Mouse (Mus musculus): Measurements from ENCODE around the gene Abcc12. TPM values are rescaled to one million over a fixed set of nuclear protein-coding genes. Genes with fewer than 3 reads are reported as not detected.

The Abcc12 gene
- total and polyA plus RNA-seq, 3 experiments, result 0.01 to 0.05 TPM; not detected in 1

- no peak for ATAC-seq (ENCODE audit: extremely low read depth, insufficient number of reproducible peaks, low FRiP score, poor library complexity, severe bottlenecking)
- Histone ChIP-seq H3K36me3 (replicated peaks) (no peaks in the 10 kb centered on the region), H3K9me3 (replicated peaks) (no peaks in the 10 kb centered on the region), H3K4me1 (ENCODE audit: insufficient read depth, low read depth, low read length) (peaks cover 3% of the 10 kb centered on the region; the same call in 1 of the 2 replicates), H3K4me3 (ENCODE audit: low read depth, low read length) (no peak overlapping the region), H3K27me3 (ENCODE audit: insufficient read depth, low read length) (no peaks in the 10 kb centered on the region)
- TF ChIP-seq GATA2 (IDR thresholded peaks at IDR 0.05; ENCODE audit: borderline replicate concordance, low read depth, low read length) (no peak), CTCF (IDR thresholded peaks at IDR 0.05; ENCODE audit: low read depth, low read length) (no peak), TAL1 (conservative IDR thresholded peaks at IDR 0.05; ENCODE audit: low read depth, low read length) (no peak), GATA1 (IDR thresholded peaks at IDR 0.05; ENCODE audit: borderline replicate concordance, low read length) (no peak), POLR2AphosphoS5 (IDR thresholded peaks at IDR 0.05; ENCODE audit: insufficient replicate concordance, low read depth, low read length) (no peak)
- DNase-seq (ENCODE audit: low spot score), result no peak
Observed at GRCm38 (mm10) chr8:86484244-86484643, 96.2 kb downstream of the Abcc12 start.

GRCm38 (mm10) chr8:86482116-86482515 is 98.4 kb downstream of the Abcc12 start:
- ATAC-seq (ENCODE audit: extremely low read depth, insufficient number of reproducible peaks, low FRiP score, poor library complexity, severe bottlenecking) (no peak), DNase-seq (ENCODE audit: low spot score) (no peak)
- Histone ChIP-seq H3K36me3 (replicated peaks) (no peaks in the 10 kb centered on the region), H3K4me3 (ENCODE audit: low read depth, low read length) (no peak overlapping the region), H3K27me3 (ENCODE audit: insufficient read depth, low read length) (no peaks in the 10 kb centered on the region), H3K9me3 (replicated peaks) (no peaks in the 10 kb centered on the region), H3K4me1 (ENCODE audit: insufficient read depth, low read depth, low read length) (peaks cover 3% of the 10 kb centered on the region; the same call in 1 of the 2 replicates)
- no peak for TF ChIP-seq GATA2 (IDR thresholded peaks at IDR 0.05; ENCODE audit: borderline replicate concordance, low read depth, low read length)
- no peak for TF ChIP-seq CTCF (IDR thresholded peaks at IDR 0.05; ENCODE audit: low read depth, low read length)
- no peak for TF ChIP-seq POLR2AphosphoS5 (IDR thresholded peaks at IDR 0.05; ENCODE audit: insufficient replicate concordance, low read depth, low read length)
- no peak for TF ChIP-seq TAL1 (conservative IDR thresholded peaks at IDR 0.05; ENCODE audit: low read depth, low read length)
- TF ChIP-seq GATA1 (IDR thresholded peaks at IDR 0.05; ENCODE audit: borderline replicate concordance, low read length), result no peak

- Histone ChIP-seq H3K4me3 (ENCODE audit: low read depth, low read length) (no peak overlapping the region), H3K4me1 (ENCODE audit: insufficient read depth, low read depth, low read length) (no peaks in the 10 kb centered on the region), H3K36me3 (replicated peaks) (no peaks in the 10 kb centered on the region), H3K27me3 (ENCODE audit: insufficient read depth, low read length) (no peaks in the 10 kb centered on the region), H3K9me3 (replicated peaks) (no peaks in the 10 kb centered on the region)
- ATAC-seq (ENCODE audit: extremely low read depth, insufficient number of reproducible peaks, low FRiP score, poor library complexity, severe bottlenecking) (no peak), DNase-seq (ENCODE audit: low spot score) (no peak)
- TF ChIP-seq GATA1 (IDR thresholded peaks at IDR 0.05; ENCODE audit: borderline replicate concordance, low read length) (no peak), TAL1 (conservative IDR thresholded peaks at IDR 0.05; ENCODE audit: low read depth, low read length) (no peak), POLR2AphosphoS5 (IDR thresholded peaks at IDR 0.05; ENCODE audit: insufficient replicate concordance, low read depth, low read length) (no peak), GATA2 (IDR thresholded peaks at IDR 0.05; ENCODE audit: borderline replicate concordance, low read depth, low read length) (no peak), CTCF (IDR thresholded peaks at IDR 0.05; ENCODE audit: low read depth, low read length) (no peak)
Observed at GRCm38 (mm10) chr8:86475711-86476438, 104.6 kb downstream of the Abcc12 start.

GRCm38 (mm10) chr8:86474461-86474860 is 106.0 kb downstream of the Abcc12 start:
- Histone ChIP-seq H3K4me1 (ENCODE audit: insufficient read depth, low read depth, low read length) (no peaks in the 10 kb centered on the region), H3K9me3 (replicated peaks) (no peaks in the 10 kb centered on the region), H3K27me3 (ENCODE audit: insufficient read depth, low read length) (no peaks in the 10 kb centered on the region), H3K36me3 (replicated peaks) (no peaks in the 10 kb centered on the region), H3K4me3 (ENCODE audit: low read depth, low read length) (no peak overlapping the region)
- DNase-seq (ENCODE audit: low spot score) (no peak), ATAC-seq (ENCODE audit: extremely low read depth, insufficient number of reproducible peaks, low FRiP score, poor library complexity, severe bottlenecking) (no peak)
- TF ChIP-seq GATA2 (IDR thresholded peaks at IDR 0.05; ENCODE audit: borderline replicate concordance, low read depth, low read length) (no peak), POLR2AphosphoS5 (IDR thresholded peaks at IDR 0.05; ENCODE audit: insufficient replicate concordance, low read depth, low read length) (no peak)

GRCm38 (mm10) chr8:86473121-86473520 is 107.4 kb downstream of the Abcc12 start:
- Histone ChIP-seq H3K9me3 (replicated peaks) (no peaks in the 10 kb centered on the region), H3K36me3 (replicated peaks) (no peaks in the 10 kb centered on the region), H3K4me1 (ENCODE audit: insufficient read depth, low read depth, low read length) (no peaks in the 10 kb centered on the region), H3K4me3 (ENCODE audit: low read depth, low read length) (no peak overlapping the region), H3K27me3 (ENCODE audit: insufficient read depth, low read length) (no peaks in the 10 kb centered on the region)
- TF ChIP-seq GATA2 (IDR thresholded peaks at IDR 0.05; ENCODE audit: borderline replicate concordance, low read depth, low read length), result no peak
- TF ChIP-seq CTCF (IDR thresholded peaks at IDR 0.05; ENCODE audit: low read depth, low read length), result no peak
- no peak for TF ChIP-seq POLR2AphosphoS5 (IDR thresholded peaks at IDR 0.05; ENCODE audit: insufficient replicate concordance, low read depth, low read length)
- no peak for ATAC-seq (ENCODE audit: extremely low read depth, insufficient number of reproducible peaks, low FRiP score, poor library complexity, severe bottlenecking)
- no peak for DNase-seq (ENCODE audit: low spot score)

GRCm38 (mm10) chr8:86470717-86471116 is 109.8 kb downstream of the Abcc12 start:
- Histone ChIP-seq H3K27me3 (ENCODE audit: insufficient read depth, low read length) (no peaks in the 10 kb centered on the region), H3K4me1 (ENCODE audit: insufficient read depth, low read depth, low read length) (no peaks in the 10 kb centered on the region), H3K4me3 (ENCODE audit: low read depth, low read length) (no peak overlapping the region), H3K36me3 (replicated peaks) (no peaks in the 10 kb centered on the region), H3K9me3 (replicated peaks) (no peaks in the 10 kb centered on the region)
- TF ChIP-seq GATA2 (IDR thresholded peaks at IDR 0.05; ENCODE audit: borderline replicate concordance, low read depth, low read length), result no peak
- no peak for TF ChIP-seq CTCF (IDR thresholded peaks at IDR 0.05; ENCODE audit: low read depth, low read length)
- no peak for TF ChIP-seq GATA1 (IDR thresholded peaks at IDR 0.05; ENCODE audit: borderline replicate concordance, low read length)
- ATAC-seq (ENCODE audit: extremely low read depth, insufficient number of reproducible peaks, low FRiP score, poor library complexity, severe bottlenecking) (no peak), DNase-seq (ENCODE audit: low spot score) (no peak)
